Mouse (Mus musculus): ENCODE measurements around the gene Whamm. TPM values are rescaled to one million over a fixed set of nuclear protein-coding genes. Genes with fewer than 3 reads are reported as not detected.
A peak's percentile ranks its signal among the peaks of the same experiment; 100 is the strongest.

Whamm gene
- polyA plus RNA-seq, 1 experiment = 18.2 TPM

DNA sequence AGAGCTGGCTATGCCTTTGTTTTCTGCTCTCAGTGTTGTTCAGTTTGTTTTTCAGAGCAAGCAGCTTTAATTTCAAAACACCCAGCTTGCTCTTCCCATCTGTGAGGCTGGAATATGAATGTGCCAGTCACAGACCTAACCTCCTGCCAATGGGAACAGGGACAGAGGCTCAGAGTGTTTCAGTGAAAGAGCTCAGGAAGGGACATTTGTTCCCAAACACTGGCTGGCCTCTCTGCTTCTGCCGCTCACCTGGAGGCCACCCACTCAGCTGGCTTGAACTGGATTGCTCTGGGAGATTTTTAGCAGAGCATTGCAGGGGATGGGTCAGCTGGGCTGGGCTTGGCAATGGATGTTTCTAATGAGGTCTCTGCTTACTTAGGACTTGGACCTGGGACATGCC lies 30.1 kb upstream of the Whamm start:
- TF ChIP-seq POLR2A (IDR thresholded peaks at IDR 0.05; ENCODE audit: borderline replicate concordance, control insufficient read depth, low read depth, low read length) (no peak), CTCF (IDR thresholded peaks at IDR 0.05; ENCODE audit: control insufficient read depth, insufficient read depth, low read length) (no peak)
- 76% methylated on average over 1 of the region's 1 CpGs for WGBS
- H3K4me1 ChIP-seq (ENCODE audit: control insufficient read depth, insufficient read depth, low read length) = no peaks in the 10 kb centered on the region
- H3K27ac ChIP-seq (ENCODE audit: control insufficient read depth, insufficient read depth, low read depth, low read length, poor library complexity) = no peak overlapping the region
- H3K4me3 ChIP-seq (replicated peaks; ENCODE audit: control insufficient read depth, low read depth, low read length) = no peak overlapping the region

DNA sequence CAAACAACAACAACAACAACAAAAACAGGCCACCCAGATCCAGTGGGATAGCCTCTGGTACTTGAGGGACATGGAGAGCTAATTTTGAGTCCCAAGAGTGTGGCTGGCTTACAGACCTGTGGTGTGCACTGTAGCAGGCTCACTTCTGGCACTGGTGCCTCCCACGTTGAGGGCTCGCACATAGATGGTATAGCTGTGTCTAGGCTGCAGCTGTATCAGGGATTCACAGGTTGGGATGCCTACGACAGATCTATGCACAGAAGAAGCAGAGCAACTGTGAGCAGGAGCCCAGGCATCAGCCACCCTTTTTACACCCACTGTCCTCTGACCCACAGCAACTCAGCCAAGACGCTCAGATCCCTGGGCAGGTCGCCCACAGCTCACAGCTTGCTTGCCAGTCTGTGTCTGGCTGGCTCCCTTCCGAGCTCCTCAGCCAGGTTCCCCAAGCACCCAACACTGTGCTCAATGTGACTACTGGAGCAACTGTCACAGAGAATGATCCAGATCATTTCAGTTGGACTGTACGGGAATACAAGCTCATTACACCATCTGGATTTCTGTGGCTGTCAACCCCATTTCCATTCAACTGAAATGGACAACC lies 29.0 kb upstream of the Whamm start:
- 76% methylated on average over 7 of the region's 7 CpGs for WGBS
- no peaks in the 10 kb centered on the region for H3K4me1 ChIP-seq (ENCODE audit: control insufficient read depth, insufficient read depth, low read length)
- TF ChIP-seq POLR2A (IDR thresholded peaks at IDR 0.05; ENCODE audit: borderline replicate concordance, control insufficient read depth, low read depth, low read length) (no peak), CTCF (IDR thresholded peaks at IDR 0.05; ENCODE audit: control insufficient read depth, insufficient read depth, low read length) (no peak)
- no peak overlapping the region for H3K4me3 ChIP-seq (replicated peaks; ENCODE audit: control insufficient read depth, low read depth, low read length)
- H3K27ac ChIP-seq (ENCODE audit: control insufficient read depth, insufficient read depth, low read depth, low read length, poor library complexity) = no peak overlapping the region

DNA sequence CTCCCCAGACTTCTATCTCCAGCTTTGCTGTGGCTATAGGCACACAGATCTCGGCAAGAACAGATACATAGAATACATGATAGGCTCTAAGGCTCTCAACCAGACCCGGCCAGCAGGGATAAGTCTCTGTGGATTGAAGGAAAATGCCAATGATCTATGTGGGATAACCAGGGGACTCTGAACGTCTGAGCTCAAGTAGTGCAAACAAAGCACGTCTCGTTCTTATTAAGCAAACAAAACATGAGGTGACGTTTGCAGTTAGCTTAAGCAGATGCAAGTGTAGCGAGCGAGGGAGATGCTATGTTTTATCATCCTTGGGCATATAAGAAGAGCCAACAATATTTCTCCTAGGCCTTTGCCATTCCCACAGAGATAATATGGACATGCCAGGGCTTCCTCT lies 28.1 kb upstream of the Whamm start:
- Histone ChIP-seq H3K27ac (ENCODE audit: control insufficient read depth, insufficient read depth, low read depth, low read length, poor library complexity) (no peak overlapping the region), H3K4me1 (ENCODE audit: control insufficient read depth, insufficient read depth, low read length) (no peaks in the 10 kb centered on the region), H3K4me3 (replicated peaks; ENCODE audit: control insufficient read depth, low read depth, low read length) (no peak overlapping the region)
- 85% methylated on average over 8 of the region's 8 CpGs for WGBS
- TF ChIP-seq POLR2A (IDR thresholded peaks at IDR 0.05; ENCODE audit: borderline replicate concordance, control insufficient read depth, low read depth, low read length) = no peak
- no peak for TF ChIP-seq CTCF (IDR thresholded peaks at IDR 0.05; ENCODE audit: control insufficient read depth, insufficient read depth, low read length)

DNA sequence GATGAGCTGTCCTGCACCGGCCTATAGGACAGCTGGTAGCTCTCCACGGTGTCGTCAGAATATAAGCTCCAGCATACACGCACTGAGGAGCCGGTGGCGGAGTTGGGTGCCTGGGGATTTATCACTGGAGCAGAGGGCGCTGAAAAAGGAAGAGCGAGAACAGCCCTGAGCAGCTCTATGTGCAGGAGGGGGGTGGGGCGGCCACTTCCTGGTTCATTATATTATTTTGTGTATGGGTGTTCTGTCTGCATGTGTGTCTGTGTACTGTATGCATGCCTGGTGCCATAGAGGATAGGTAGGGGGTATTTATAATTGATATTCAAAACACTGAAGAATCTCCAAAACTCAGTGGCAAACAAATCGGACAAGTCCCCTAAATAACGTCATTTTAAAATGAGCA lies 22.2 kb upstream of the Whamm start:
- no peak overlapping the region for H3K27ac ChIP-seq (ENCODE audit: control insufficient read depth, insufficient read depth, low read depth, low read length, poor library complexity)
- H3K4me3 ChIP-seq (replicated peaks; ENCODE audit: control insufficient read depth, low read depth, low read length) = no peak overlapping the region
- WGBS = 55% methylated on average over 11 of the region's 11 CpGs
- no peak for TF ChIP-seq CTCF (IDR thresholded peaks at IDR 0.05; ENCODE audit: control insufficient read depth, insufficient read depth, low read length)
- TF ChIP-seq POLR2A (IDR thresholded peaks at IDR 0.05; ENCODE audit: borderline replicate concordance, control insufficient read depth, low read depth, low read length) = no peak
- H3K4me1 ChIP-seq (ENCODE audit: control insufficient read depth, insufficient read depth, low read length) = no peaks in the 10 kb centered on the region

DNA sequence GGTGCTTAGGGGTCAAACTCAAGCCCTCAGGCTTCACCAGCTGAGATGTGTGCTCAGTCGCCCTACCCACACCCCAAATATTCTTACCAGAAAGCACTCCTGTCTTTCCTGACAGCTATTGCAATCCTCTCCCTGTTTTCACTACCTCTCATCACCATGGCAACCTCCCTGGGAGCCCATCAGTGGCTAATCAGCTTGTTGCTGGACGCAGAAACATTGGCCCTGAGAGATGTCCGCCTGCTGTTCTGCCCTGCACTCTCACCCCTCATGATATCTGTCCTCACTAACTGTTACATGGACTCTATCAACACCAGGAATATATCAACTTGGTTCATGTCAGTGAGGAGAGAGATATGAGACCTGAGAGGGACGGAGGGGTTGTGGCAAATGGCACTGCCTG lies 17.5 kb upstream of the Whamm start:
- WGBS = 63% methylated on average over 4 of the region's 4 CpGs
- TF ChIP-seq POLR2A (IDR thresholded peaks at IDR 0.05; ENCODE audit: borderline replicate concordance, control insufficient read depth, low read depth, low read length) (no peak), CTCF (IDR thresholded peaks at IDR 0.05; ENCODE audit: control insufficient read depth, insufficient read depth, low read length) (no peak)
- Histone ChIP-seq H3K27ac (ENCODE audit: control insufficient read depth, insufficient read depth, low read depth, low read length, poor library complexity) (no peak overlapping the region), H3K4me1 (ENCODE audit: control insufficient read depth, insufficient read depth, low read length) (no peaks in the 10 kb centered on the region), H3K4me3 (replicated peaks; ENCODE audit: control insufficient read depth, low read depth, low read length) (no peak overlapping the region)

DNA sequence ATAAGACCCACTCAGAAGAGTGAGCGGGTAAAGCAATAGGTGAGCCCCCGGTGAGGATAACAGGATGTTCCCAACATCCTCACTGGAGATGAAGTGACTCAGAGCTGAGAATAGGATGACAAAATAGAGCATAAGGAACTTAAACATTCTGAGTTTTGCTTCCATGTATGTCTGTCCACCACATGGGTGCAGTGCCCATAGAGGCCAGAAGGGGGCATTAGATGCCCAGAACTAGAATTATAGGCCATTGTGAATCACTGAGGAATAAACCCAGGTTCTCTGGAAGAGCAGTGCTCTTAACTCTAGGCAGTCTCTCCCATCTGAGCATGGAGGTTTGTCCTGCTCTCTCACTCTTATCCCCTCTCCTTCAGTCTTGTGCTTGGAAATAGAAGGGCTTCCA lies 16.7 kb upstream of the Whamm start:
- no peaks in the 10 kb centered on the region for H3K4me1 ChIP-seq (ENCODE audit: control insufficient read depth, insufficient read depth, low read length)

DNA sequence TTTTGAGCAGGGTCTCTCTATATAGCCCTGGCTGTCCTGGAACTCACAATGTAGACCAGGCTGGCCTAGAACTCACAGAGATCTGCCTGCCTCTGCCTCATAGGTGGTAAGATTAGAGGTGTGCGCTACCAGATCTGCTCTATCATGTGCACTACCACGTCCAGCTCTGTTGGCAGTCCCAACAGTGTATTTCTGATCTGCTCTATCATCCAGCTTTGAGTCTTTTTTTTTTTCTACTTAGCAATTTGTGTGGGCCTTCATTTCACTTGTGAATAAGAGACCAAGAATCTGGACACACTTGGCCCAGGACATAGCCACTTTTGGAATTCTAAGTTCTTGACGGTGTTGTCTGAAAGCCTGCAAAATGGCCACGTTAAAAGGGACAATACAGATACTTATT lies 14.2 kb upstream of the Whamm start:
- no peak for TF ChIP-seq POLR2A (IDR thresholded peaks at IDR 0.05; ENCODE audit: borderline replicate concordance, control insufficient read depth, low read depth, low read length)
- no peaks in the 10 kb centered on the region for H3K4me1 ChIP-seq (ENCODE audit: control insufficient read depth, insufficient read depth, low read length)
- H3K27ac ChIP-seq (ENCODE audit: control insufficient read depth, insufficient read depth, low read depth, low read length, poor library complexity) = no peak overlapping the region
- WGBS = 82% methylated on average over 4 of the region's 4 CpGs
- no peak overlapping the region for H3K4me3 ChIP-seq (replicated peaks; ENCODE audit: control insufficient read depth, low read depth, low read length)

More for the DNA sequence above, 16.7 kb upstream of the Whamm start:
- Histone ChIP-seq H3K4me3 (replicated peaks; ENCODE audit: control insufficient read depth, low read depth, low read length) (no peak overlapping the region), H3K27ac (ENCODE audit: control insufficient read depth, insufficient read depth, low read depth, low read length, poor library complexity) (no peak overlapping the region)
- WGBS = 61% methylated on average over 2 of the region's 2 CpGs
- peak; percentile 58; the same call in 1 of the 2 replicates for TF ChIP-seq CTCF (IDR thresholded peaks at IDR 0.05; ENCODE audit: control insufficient read depth, insufficient read depth, low read length)
- no peak for TF ChIP-seq POLR2A (IDR thresholded peaks at IDR 0.05; ENCODE audit: borderline replicate concordance, control insufficient read depth, low read depth, low read length)

DNA sequence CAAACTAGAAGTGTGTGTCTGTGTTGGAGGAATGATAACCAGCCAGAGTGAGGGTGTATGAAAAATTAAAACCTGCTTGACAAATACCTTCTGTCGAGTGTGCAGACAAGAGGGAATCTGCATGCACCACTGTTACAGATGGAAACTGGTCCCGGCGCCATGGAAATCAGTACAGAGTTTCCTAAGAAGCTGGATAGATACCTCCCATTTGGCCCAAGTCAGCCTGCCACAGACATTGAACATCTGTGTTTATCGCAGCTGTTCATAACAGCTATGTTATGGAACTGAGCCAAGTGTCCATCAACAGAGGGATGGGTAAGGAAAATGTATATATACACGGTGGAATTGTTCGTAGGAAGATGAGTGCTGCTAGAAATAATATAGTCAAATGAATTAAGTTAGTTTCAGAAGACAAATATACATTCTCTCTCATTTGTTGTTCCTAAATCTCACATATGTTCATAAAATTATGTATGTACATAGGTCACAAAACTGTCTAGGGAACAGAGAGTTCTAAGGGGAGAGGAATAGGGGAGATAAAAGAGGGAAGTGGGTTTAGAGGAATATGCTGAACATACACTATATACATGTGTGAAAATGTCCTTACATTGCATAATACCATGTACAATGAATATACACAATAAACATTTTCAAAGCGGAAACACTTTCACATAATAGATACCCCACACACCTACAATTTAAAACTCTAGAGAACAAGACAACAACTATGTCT lies 13.6 kb upstream of the Whamm start:
- WGBS = 77% methylated on average over 7 of the region's 7 CpGs
- no peak overlapping the region for H3K4me3 ChIP-seq (replicated peaks; ENCODE audit: control insufficient read depth, low read depth, low read length)
- no peaks in the 10 kb centered on the region for H3K4me1 ChIP-seq (ENCODE audit: control insufficient read depth, insufficient read depth, low read length)
- H3K27ac ChIP-seq (ENCODE audit: control insufficient read depth, insufficient read depth, low read depth, low read length, poor library complexity) = no peak overlapping the region
- TF ChIP-seq POLR2A (IDR thresholded peaks at IDR 0.05; ENCODE audit: borderline replicate concordance, control insufficient read depth, low read depth, low read length) (no peak), CTCF (IDR thresholded peaks at IDR 0.05; ENCODE audit: control insufficient read depth, insufficient read depth, low read length) (no peak)
